Mouse (Mus musculus) forebrain, embryonic 13.5 days (tissue): ENCODE results near the gene Zfp810. TPM values are rescaled to one million over a fixed set of nuclear protein-coding genes. Genes with fewer than 3 reads are reported as not detected.
A peak's percentile ranks its signal among the peaks of the same experiment; 100 is the strongest.

Experiments used
- ATAC-seq: fragments of 200-750 bp; cut with Nextera tagmentation; 2 replicates; pipeline ENCODE4 v1.8.0; 2017
- H3K27ac ChIP-seq: fragments of 300-500 bp; sonication (generic); 2 replicates; pipeline ENCODE4 v1.5.1; 2015; ENCODE audit warnings: inconsistent platforms, mild to moderate bottlenecking, moderate library complexity
- H3K27me3 ChIP-seq: fragments of 300-500 bp; sonication (generic); 2 replicates; pipeline ENCODE4 v1.6.1; 2015; ENCODE audit warnings: mild to moderate bottlenecking, inconsistent platforms
- H3K36me3 ChIP-seq: fragments of 300-500 bp; sonication (generic); 2 replicates; pipeline ENCODE4 v1.6.1; 2015; ENCODE audit warnings: mild to moderate bottlenecking, inconsistent platforms; ENCODE audit not compliant: poor library complexity, severe bottlenecking
- H3K4me1 ChIP-seq: fragments of 300-500 bp; sonication (generic); 2 replicates; pipeline ENCODE4 v1.6.1; 2015; ENCODE audit warnings: inconsistent platforms
- H3K4me2 ChIP-seq: fragments of 300-500 bp; sonication (generic); 2 replicates; pipeline ENCODE4 v1.6.1; 2015; ENCODE audit warnings: inconsistent platforms, mild to moderate bottlenecking, moderate library complexity
- H3K4me3 ChIP-seq: fragments of 300-500 bp; sonication (generic); 2 replicates; pipeline ENCODE4 v1.5.1; 2015; ENCODE audit warnings: mild to moderate bottlenecking, inconsistent platforms
- H3K9ac ChIP-seq: fragments of 300-500 bp; sonication (generic); 2 replicates; pipeline ENCODE4 v1.6.1; 2015; ENCODE audit warnings: mild to moderate bottlenecking, inconsistent platforms
- H3K9me3 ChIP-seq: fragments of 300-500 bp; sonication (generic); replicated peaks from 2 replicates; pipeline ENCODE4 v1.6.1; 2016; ENCODE audit warnings: inconsistent platforms
- WGBS: fragments of 180-500 bp; shearing (Covaris S2); methylation state at CpG from one replicate; pipeline ENCODE4 v1.1.7; 2015; 5-methylcytosine and 5-hydroxymethylcytosine counted together
- polyA plus RNA-seq: library from polyadenylated mRNA; unstranded; fragments of >200 nt; fragmentation: Nextera tagmentation; extraction: Ambion mirVana; gene quantifications from 2 replicates; pipeline ENCODE4 v1.2.1, GENCODE M21; 2015

Zfp810 gene
- polyA plus RNA-seq, 1 experiment from 2014 or later: 32.9 TPM

GRCm38 (mm10) chr9:22259184-22260091, 48.0 kb downstream of the Zfp810 start, which contains the start of gene Zfp599:
TSS of gene Zfp599 (minus strand) at chr9:22259895.
- H3K36me3 ChIP-seq: peaks cover 34% of the 10 kb centered on the region
- no peaks in the 10 kb centered on the region for H3K27me3 ChIP-seq
- peak within 1 kb of the TSS; percentile 66 for H3K4me3 ChIP-seq
- H3K27ac ChIP-seq: peak within 1 kb of the TSS; percentile 48
- 1% methylated on average over 35 of the region's 35 CpGs for WGBS
- 0 out of 2 replicates have a peak, but pooled peaks cover 4% of the 10 kb centered on the region for H3K4me1 ChIP-seq
- peaks cover 9% of the 10 kb centered on the region; the same call in 1 of the 2 replicates for H3K9me3 ChIP-seq
- peak within 1 kb of the TSS; percentile 86 for H3K9ac ChIP-seq
- H3K4me2 ChIP-seq: peak within 1 kb of the TSS; percentile 71
- ATAC-seq: peak; percentile 98

GRCm38 (mm10) chr9:22258784-22259183, 48.7 kb downstream of the Zfp810 start:
- ATAC-seq: no peak
- Histone ChIP-seq H3K9me3 (peaks cover 13% of the 10 kb centered on the region), H3K9ac (peak overlapping the region; percentile 86), H3K36me3 (peaks cover 39% of the 10 kb centered on the region), H3K4me2 (peak overlapping the region; percentile 71), H3K4me1 (0 out of 2 replicates have a peak, but pooled peaks cover 4% of the 10 kb centered on the region), H3K4me3 (peak overlapping the region; percentile 66), H3K27ac (no peak overlapping the region), H3K27me3 (no peaks in the 10 kb centered on the region)
- 86% methylated on average over 8 of the region's 8 CpGs for WGBS

- no peak for ATAC-seq
These were observed 50.9 kb downstream of the Zfp810 start for GRCm38 (mm10) chr9:22256579-22256978.

GRCm38 (mm10) chr9:22244242-22244641, 63.2 kb downstream of the Zfp810 start:
- Histone ChIP-seq H3K9ac (no peak overlapping the region), H3K27me3 (no peaks in the 10 kb centered on the region), H3K4me1 (no peaks in the 10 kb centered on the region), H3K4me3 (no peak overlapping the region), H3K36me3 (peaks cover 86% of the 10 kb centered on the region), H3K4me2 (no peak overlapping the region), H3K9me3 (peaks cover 20% of the 10 kb centered on the region), H3K27ac (no peak overlapping the region)
- ATAC-seq: no peak
- 97% methylated on average over 2 of the region's 2 CpGs for WGBS

More at GRCm38 (mm10) chr9:22256579-22256978, 50.9 kb downstream of the Zfp810 start:
- WGBS: 99% methylated on average over 4 of the region's 4 CpGs
- H3K4me1 ChIP-seq: 0 out of 2 replicates have a peak, but pooled peaks cover 4% of the 10 kb centered on the region
- peaks cover 15% of the 10 kb centered on the region for H3K9me3 ChIP-seq
- H3K36me3 ChIP-seq: peaks cover 58% of the 10 kb centered on the region
- no peak overlapping the region for H3K4me2 ChIP-seq
- no peak overlapping the region for H3K4me3 ChIP-seq
- H3K27ac ChIP-seq: no peak overlapping the region
- no peak overlapping the region for H3K9ac ChIP-seq
- no peaks in the 10 kb centered on the region for H3K27me3 ChIP-seq

- 92% methylated on average over 4 of the region's 4 CpGs for WGBS
- no peak overlapping the region for H3K4me3 ChIP-seq
- H3K4me1 ChIP-seq: no peaks in the 10 kb centered on the region
- peaks cover 80% of the 10 kb centered on the region for H3K36me3 ChIP-seq
- no peaks in the 10 kb centered on the region for H3K9me3 ChIP-seq
- no peak overlapping the region for H3K4me2 ChIP-seq
- H3K9ac ChIP-seq: no peak overlapping the region
- no peak for ATAC-seq
- no peaks in the 10 kb centered on the region for H3K27me3 ChIP-seq
- H3K27ac ChIP-seq: no peak overlapping the region
These were observed 67.4 kb downstream of the Zfp810 start for GRCm38 (mm10) chr9:22240001-22240400.

- no peak for ATAC-seq
- no peak overlapping the region for H3K27ac ChIP-seq
- H3K4me3 ChIP-seq: no peak overlapping the region
These were observed 76.9 kb downstream of the Zfp810 start for GRCm38 (mm10) chr9:22230556-22230955.

GRCm38 (mm10) chr9:22230061-22230460, 77.4 kb downstream of the Zfp810 start:
- no peak overlapping the region for H3K4me3 ChIP-seq
- H3K4me1 ChIP-seq: peaks cover 3% of the 10 kb centered on the region; the same call in 1 of the 2 replicates
- no peak overlapping the region for H3K27ac ChIP-seq
- WGBS: 89% methylated on average over 3 of the region's 3 CpGs
- H3K4me2 ChIP-seq: no peak overlapping the region
- no peak overlapping the region for H3K9ac ChIP-seq
- peaks cover 1% of the 10 kb centered on the region; the same call in 1 of the 2 replicates for H3K36me3 ChIP-seq
- ATAC-seq: no peak
- no peaks in the 10 kb centered on the region for H3K27me3 ChIP-seq
- no peaks in the 10 kb centered on the region for H3K9me3 ChIP-seq

More at GRCm38 (mm10) chr9:22230556-22230955, 76.9 kb downstream of the Zfp810 start:
- Histone ChIP-seq H3K4me2 (no peak overlapping the region), H3K9ac (no peak overlapping the region), H3K36me3 (peaks cover 6% of the 10 kb centered on the region; the same call in 1 of the 2 replicates), H3K4me1 (peaks cover 3% of the 10 kb centered on the region; the same call in 1 of the 2 replicates), H3K9me3 (no peaks in the 10 kb centered on the region), H3K27me3 (no peaks in the 10 kb centered on the region)

GRCm38 (mm10) chr9:22229386-22230026, 77.9 kb downstream of the Zfp810 start:
- Histone ChIP-seq H3K9me3 (no peaks in the 10 kb centered on the region), H3K27me3 (no peaks in the 10 kb centered on the region), H3K9ac (no peak overlapping the region), H3K4me3 (no peak overlapping the region), H3K36me3 (no peaks in the 10 kb centered on the region), H3K4me2 (no peak overlapping the region), H3K27ac (no peak overlapping the region), H3K4me1 (peaks cover 3% of the 10 kb centered on the region; the same call in 1 of the 2 replicates)
- no peak for ATAC-seq
- WGBS: 93% methylated on average over 7 of the region's 7 CpGs

- Histone ChIP-seq H3K27me3 (no peaks in the 10 kb centered on the region), H3K4me3 (no peak overlapping the region), H3K27ac (no peak overlapping the region), H3K9me3 (no peaks in the 10 kb centered on the region), H3K4me1 (peaks cover 3% of the 10 kb centered on the region; the same call in 1 of the 2 replicates), H3K4me2 (no peak overlapping the region), H3K9ac (no peak overlapping the region), H3K36me3 (no peaks in the 10 kb centered on the region)
- no peak for ATAC-seq
- WGBS: 95% methylated on average over 15 of the region's 15 CpGs
These were observed 80.6 kb downstream of the Zfp810 start for GRCm38 (mm10) chr9:22226846-22227245.

Other genes with a start within 250 kb of the Zfp810 start
- not detected in 2 replicates for gene Gm49318, start 236.4 kb downstream of the Zfp810 start, polyA plus RNA-seq
- gene Zfp653, start 236.3 kb downstream of the Zfp810 start, polyA plus RNA-seq: 17.1 and 18.9 TPM in 2 replicates
- 47.7 and 51.5 TPM in 2 replicates for gene Ecsit, start 222.2 kb downstream of the Zfp810 start, polyA plus RNA-seq
- gene Cnn1, start 208.4 kb downstream of the Zfp810 start, polyA plus RNA-seq: 1.8 and 2.2 TPM in 2 replicates
- 206 and 210 TPM in 2 replicates for gene Elof1, start 190.5 kb downstream of the Zfp810 start, polyA plus RNA-seq
- 0.81 and 1.2 TPM in 2 replicates for gene Acp5, start 171.9 kb downstream of the Zfp810 start, polyA plus RNA-seq
- 79.3 and 87.5 TPM in 2 replicates for gene Pigyl, start 150.8 kb downstream of the Zfp810 start, polyA plus RNA-seq
- gene Zfp872, start 119.6 kb downstream of the Zfp810 start, polyA plus RNA-seq: 0.13 and 0.19 TPM in 2 replicates
- 9.3 and 11.0 TPM in 2 replicates for gene Zfp809, start 81.9 kb downstream of the Zfp810 start, polyA plus RNA-seq
- 10.4 and 10.7 TPM in 2 replicates for gene Zfp599, start 47.8 kb downstream of the Zfp810 start, polyA plus RNA-seq
- 22.7 and 23.1 TPM in 2 replicates for gene Anln, start 81.5 kb upstream of the Zfp810 start, polyA plus RNA-seq
- 8.6 and 9.8 TPM in 2 replicates for gene 9530077C05Rik, start 103.9 kb upstream of the Zfp810 start, polyA plus RNA-seq
- gene Gm17545, start 146.6 kb upstream of the Zfp810 start, polyA plus RNA-seq: not detected in 2 replicates
- gene Rp9, start 162.1 kb upstream of the Zfp810 start, polyA plus RNA-seq: 61.2 and 66.2 TPM in 2 replicates
- 18.4 and 20.1 TPM in 2 replicates for gene Bbs9, start 168.1 kb upstream of the Zfp810 start, polyA plus RNA-seq